Mouse (Mus musculus) central nervous system, embryonic 18 days (tissue): ENCODE data around the gene Gm14295. TPM values are rescaled to one million over a fixed set of nuclear protein-coding genes. Genes with fewer than 3 reads are reported as not detected.

Experiments used
- polyA plus RNA-seq: library from polyadenylated mRNA; depleted of rRNA; stranded (reverse); fragments of >200 nt; gene quantifications from 2 replicates; pipeline ENCODE4 v1.2.3, GENCODE M21; 2012; rRNA removed

Gm14295 gene
- 10.4 and 11.5 TPM in 2 replicates for polyA plus RNA-seq

GRCm38 (mm10) chr2:176798312-176798711, at the start of gene Gm14295:
Gene Gm14295, plus strand, starts transcription at chr2:176798612.

GRCm38 (mm10) chr2:176830840-176831239, 32.4 kb downstream of the Gm14295 start, which contains the start of gene Gm14408:
Gene Gm14408, plus strand, starts transcription at chr2:176831140.

Other genes starting within 250 kb of the Gm14295 start
- gene Gm14308, start 162.3 kb upstream of the Gm14295 start, polyA plus RNA-seq = 10.5 and 13.1 TPM in 2 replicates
- 9.9 and 10.0 TPM in 2 replicates for gene Zfp973, start 128.1 kb upstream of the Gm14295 start, polyA plus RNA-seq
- 32.5 and 35.5 TPM in 2 replicates for gene Gm14305, start 90.3 kb upstream of the Gm14295 start, polyA plus RNA-seq
- gene Gm14408, start 32.5 kb downstream of the Gm14295 start, polyA plus RNA-seq = not detected in 2 replicates
- gene Gm14296, start 129.2 kb downstream of the Gm14295 start, polyA plus RNA-seq = 12.4 and 13.1 TPM in 2 replicates
- gene Gm14419, start 202.3 kb downstream of the Gm14295 start, polyA plus RNA-seq = 4.1 and 4.5 TPM in 2 replicates